13 mouse cellular contexts compared by ENCODE assay signal in the genomic region with DNA sequence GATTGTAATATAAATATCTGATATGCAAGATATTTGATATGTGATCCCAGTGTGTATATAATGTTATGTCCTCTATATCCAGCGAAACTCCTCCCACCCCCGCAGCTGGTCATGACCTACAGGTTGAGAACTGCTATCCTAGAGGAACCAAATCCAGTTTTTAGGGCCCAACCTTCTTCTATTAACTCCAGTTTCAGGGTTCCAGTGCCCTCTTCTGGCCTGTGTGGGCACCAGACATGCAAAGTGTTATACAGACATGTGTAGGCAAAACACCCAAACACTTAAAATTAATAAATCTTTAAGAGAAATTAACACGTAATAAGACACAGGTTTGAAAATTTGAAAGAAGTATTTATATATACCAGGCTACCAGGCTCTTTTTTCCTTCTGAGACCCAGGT. TPM values are rescaled to one million over a fixed set of nuclear protein-coding genes. Genes with fewer than 3 reads are reported as not detected.
DNase-seq lines count a peak whose midpoint lies in the region; ATAC-seq and TF ChIP-seq lines count a peak whose summit lies in the region.
"Had no signal": no experiment of that assay in that cellular context is flagged by ENCODE, and none has a peak within 500 bp of the region (broad histone marks: within the 10 kb centered on the region; RNA-seq: fewer than 3 reads in every experiment).

No protein-coding gene starts in this region.

- DNase-seq in embryonic facial prominence, embryonic 11.5 days (ENCODE audit: low spot score) = peak; percentile 4
- DNase-seq in embryonic facial prominence, embryonic 10.5 days (ENCODE audit: low spot score) = no peak
- DNase-seq in liver, adult 2 months (ENCODE audit: extremely low read depth, low read depth, low spot score) = peak; percentile 49
- no peak for DNase-seq in liver
- DNase-seq in MEL (ENCODE audit: low read depth, low spot score) = peak; percentile 41
- no peak for DNase-seq in testis, postnatal 10 days (ENCODE audit: low spot score)
- DNase-seq: kidney, adult 18-20 months had no signal

- peaks cover 3% of the 10 kb centered on the region; the same call in 1 of the 2 replicates for H3K36me3 ChIP-seq in embryonic facial prominence, embryonic 11.5 days (replicated peaks; ENCODE audit: control insufficient read depth, insufficient read depth, low read depth, low read length)
- peaks cover 84% of the 10 kb centered on the region for H3K36me3 ChIP-seq in embryonic facial prominence, embryonic 10.5 days (replicated peaks)
- peaks cover 13% of the 10 kb centered on the region for H3K36me3 ChIP-seq in liver, adult 2 months (ENCODE audit: control insufficient read depth, insufficient read depth, low read length)
- peaks cover 15 to 27% of the 10 kb centered on the region in 2 experiments for H3K36me3 ChIP-seq in MEL (ENCODE audit: control insufficient read depth in 1 of 2, insufficient read depth in 2 of 2, low read length in 2 of 2)

- TF ChIP-seq CTCF in liver, adult 2 months (IDR thresholded peaks at IDR 0.05; ENCODE audit: low read depth, low read length) = peak; percentile 38; the same call in 1 of the 2 replicates
- TF ChIP-seq CTCF in MEL (IDR thresholded peaks at IDR 0.05 in 2 of 3, conservative IDR thresholded peaks at IDR 0.05 in 1 of 3; ENCODE audit: control insufficient read depth in 1 of 3, insufficient read depth in 1 of 3, low read depth in 2 of 3, low read length in 3 of 3, poor library complexity in 1 of 3, severe bottlenecking in 1 of 3) = peak; percentile 14 to 47 (median 44); a peak in 5 of 6 replicates

- peak; percentile 6; the same call in 1 of the 2 replicates for TF ChIP-seq RAD21 in MEL (IDR thresholded peaks at IDR 0.05; ENCODE audit: low read depth, low read length)

- no peak for TF ChIP-seq POLR2A in liver, adult 2 months (IDR thresholded peaks at IDR 0.05; ENCODE audit: extremely low read depth, insufficient read depth, low read length)
- TF ChIP-seq POLR2A in MEL (IDR thresholded peaks at IDR 0.05; ENCODE audit: control insufficient read depth in 1 of 2, insufficient read depth in 1 of 2, low read depth in 1 of 2, low read length in 2 of 2, poor library complexity in 1 of 2) = no peak

- no peak overlapping the region for H3K27ac ChIP-seq in embryonic facial prominence, embryonic 11.5 days (replicated peaks; ENCODE audit: low read depth, low read length)
- no peak overlapping the region for H3K27ac ChIP-seq in embryonic facial prominence, embryonic 10.5 days (replicated peaks)
- H3K27ac ChIP-seq in liver, adult 2 months (replicated peaks; ENCODE audit: insufficient read depth, low read depth, low read length) = no peak overlapping the region
- no peak overlapping the region for H3K27ac ChIP-seq in MEL (ENCODE audit: control insufficient read depth, low read depth, low read length)
- H3K27ac ChIP-seq: forebrain, embryonic 10.5 days; liver, embryonic 15.5 days; midbrain, embryonic 12.5 days had no signal

- H3K79me2 ChIP-seq in liver, adult 2 months (ENCODE audit: control insufficient read depth, insufficient read depth, low read length) = peaks cover 47% of the 10 kb centered on the region
- peaks cover 65% of the 10 kb centered on the region for H3K79me2 ChIP-seq in MEL (ENCODE audit: control insufficient read depth, insufficient read depth, low read length, poor library complexity)

- H3K9me3 ChIP-seq in embryonic facial prominence, embryonic 11.5 days (replicated peaks; ENCODE audit: control insufficient read depth, low read length) = no peaks in the 10 kb centered on the region
- H3K9me3 ChIP-seq in embryonic facial prominence, embryonic 10.5 days = no peaks in the 10 kb centered on the region
- no peaks in the 10 kb centered on the region for H3K9me3 ChIP-seq in MEL (replicated peaks; ENCODE audit: insufficient read depth, low read length)
- H3K9me3 ChIP-seq: forebrain, embryonic 10.5 days; liver, embryonic 15.5 days; midbrain, embryonic 12.5 days had no signal

- 96% methylated on average over 3 of the region's 3 CpGs for WGBS in embryonic facial prominence, embryonic 11.5 days
- WGBS in embryonic facial prominence, embryonic 10.5 days = 94% methylated on average over 3 of the region's 3 CpGs
- 77% methylated on average over 3 of the region's 3 CpGs for WGBS in liver, adult 2 months

- H3K4me2 ChIP-seq in embryonic facial prominence, embryonic 11.5 days (ENCODE audit: low read depth, low read length) = no peak overlapping the region
- H3K4me2 ChIP-seq: liver, embryonic 15.5 days; midbrain, embryonic 12.5 days had no signal

- no peak overlapping the region for H3K9ac ChIP-seq in embryonic facial prominence, embryonic 11.5 days (replicated peaks; ENCODE audit: low read length)
- no peak overlapping the region for H3K9ac ChIP-seq in liver, adult 2 months (ENCODE audit: low read depth, low read length)
- no peak overlapping the region for H3K9ac ChIP-seq in MEL (ENCODE audit: control insufficient read depth, low read depth, low read length, poor library complexity, severe bottlenecking)
- H3K9ac ChIP-seq: liver, embryonic 15.5 days; midbrain, embryonic 12.5 days had no signal

- no peaks in the 10 kb centered on the region for H3K4me1 ChIP-seq in embryonic facial prominence, embryonic 11.5 days (ENCODE audit: control insufficient read depth, insufficient read depth, low read length)
- 0 out of 2 replicates have a peak, but pooled peaks cover 2% of the 10 kb centered on the region for H3K4me1 ChIP-seq in embryonic facial prominence, embryonic 10.5 days
- peaks cover 38% of the 10 kb centered on the region for H3K4me1 ChIP-seq in liver, adult 2 months (ENCODE audit: control insufficient read depth, insufficient read depth, low read length)
- H3K4me1 ChIP-seq in MEL (ENCODE audit: control insufficient read depth in 1 of 2, insufficient read depth in 2 of 2, low read length in 2 of 2) = no peaks in the 10 kb centered on the region; a peak in 1 of 4 replicates
- H3K4me1 ChIP-seq: forebrain, embryonic 10.5 days; midbrain, embryonic 12.5 days had no signal

- no peak for ATAC-seq in embryonic facial prominence, embryonic 11.5 days (replicated peaks; ENCODE audit: insufficient number of reproducible peaks, low FRiP score, low TSS enrichment, low read depth)
- ATAC-seq in megakaryocyte progenitor cell, adult 5-6 weeks (replicated peaks; ENCODE audit: poor library complexity) = peak; percentile 42
- ATAC-seq in frontal cortex, adult (ENCODE audit: low TSS enrichment) = no peak

- no peaks in the 10 kb centered on the region for H3K27me3 ChIP-seq in embryonic facial prominence, embryonic 11.5 days (ENCODE audit: control insufficient read depth, insufficient read depth, low read length)
- no peaks in the 10 kb centered on the region for H3K27me3 ChIP-seq in embryonic facial prominence, embryonic 10.5 days (replicated peaks; ENCODE audit: low read depth, poor library complexity, severe bottlenecking)
- no peaks in the 10 kb centered on the region for H3K27me3 ChIP-seq in liver, adult 2 months (ENCODE audit: control insufficient read depth, insufficient read depth, low read length)
- H3K27me3 ChIP-seq in MEL (ENCODE audit: control insufficient read depth in 1 of 2, insufficient read depth in 2 of 2, low read length in 2 of 2) = no peaks in the 10 kb centered on the region
- H3K27me3 ChIP-seq: liver, embryonic 15.5 days; midbrain, embryonic 12.5 days had no signal

- H3K4me3 ChIP-seq in embryonic facial prominence, embryonic 11.5 days (ENCODE audit: low read depth, low read length) = no peak overlapping the region
- H3K4me3 ChIP-seq in embryonic facial prominence, embryonic 10.5 days = no peak overlapping the region
- H3K4me3 ChIP-seq in liver, adult 2 months (ENCODE audit: insufficient read depth, low read depth, low read length) = no peak overlapping the region
- no peak overlapping the region for H3K4me3 ChIP-seq in MEL (ENCODE audit: control insufficient read depth in 1 of 2, insufficient read depth in 1 of 2, low read depth in 2 of 2, low read length in 2 of 2)
- H3K4me3 ChIP-seq: forebrain, embryonic 10.5 days; liver, embryonic 15.5 days; midbrain, embryonic 12.5 days had no signal

- TF ChIP-seq EP300 in MEL (IDR thresholded peaks at IDR 0.05; ENCODE audit: low read depth in 1 of 2, low read length in 2 of 2) = no peak

RNA-seq across cellular contexts. Expression of a gene that starts 11.6 kb away (rescaled TPM):
- 20.6 and 25.4 TPM in 2 replicates for polyA plus RNA-seq in embryonic facial prominence, embryonic 11.5 days (2014; fragmentation: Nextera tagmentation; extraction: Ambion mirVana)
- polyA plus RNA-seq in embryonic facial prominence, embryonic 10.5 days (2016; fragmentation: Nextera tagmentation; extraction: Ambion mirVana) = 14.4 and 14.7 TPM in 2 replicates
- total RNA-seq in liver, adult 2 months (2014; rRNA removed) = 17.7 and 17.9 TPM in 2 replicates
- 35.2 and 41.2 TPM in 2 replicates for polyA plus RNA-seq in liver, adult 2 months (2012; rRNA removed)
- total RNA-seq in MEL (2012; rRNA removed) = 3.4 and 4.9 TPM in 2 replicates
- 1 to 10 TPM in 1 of 2 experiments, not detected in 1; 7.0 TPM for polyA plus RNA-seq in MEL (2012; ENCODE audit: insufficient read depth in 1 of 2, insufficient read length in 2 of 2, low read depth in 1 of 2, low replicate concordance in 2 of 2, missing spikeins in 1 of 2)
- 12.8 and 13.2 TPM in 2 replicates for total RNA-seq in megakaryocyte progenitor cell, adult 5-6 weeks (2015)
- total RNA-seq in megakaryocyte progenitor cell, adult 5-6 weeks (2017) = 4.1 and 8.7 TPM in 2 replicates

RNA-seq across cellular contexts. Expression of a gene that starts 11.6 kb away (rescaled TPM):
- 282 and 303 TPM in 2 replicates for polyA plus RNA-seq in embryonic facial prominence, embryonic 11.5 days (2014; fragmentation: Nextera tagmentation; extraction: Ambion mirVana)
- polyA plus RNA-seq in embryonic facial prominence, embryonic 10.5 days (2016; fragmentation: Nextera tagmentation; extraction: Ambion mirVana) = 240 and 243 TPM in 2 replicates
- 123 TPM in 2 replicates for total RNA-seq in liver, adult 2 months (2014; rRNA removed)
- 64.7 and 82.8 TPM in 2 replicates for polyA plus RNA-seq in liver, adult 2 months (2012; rRNA removed)
- total RNA-seq in MEL (2012; rRNA removed) = 80.9 and 83.1 TPM in 2 replicates
- polyA plus RNA-seq in MEL (2012; ENCODE audit: insufficient read depth in 1 of 2, insufficient read length in 2 of 2, low read depth in 1 of 2, low replicate concordance in 2 of 2, missing spikeins in 1 of 2) = 100 to 1,000 TPM in 1 of 2 experiments, not detected in 1; 241 TPM
- 261 and 298 TPM in 2 replicates for total RNA-seq in megakaryocyte progenitor cell, adult 5-6 weeks (2015)
- 265 and 283 TPM in 2 replicates for total RNA-seq in megakaryocyte progenitor cell, adult 5-6 weeks (2017)

RNA-seq across cellular contexts. Expression of a gene that starts 20.9 kb away (rescaled TPM):
- polyA plus RNA-seq in embryonic facial prominence, embryonic 11.5 days (2014; fragmentation: Nextera tagmentation; extraction: Ambion mirVana) = 14.6 and 16.4 TPM in 2 replicates
- polyA plus RNA-seq in embryonic facial prominence, embryonic 10.5 days (2016; fragmentation: Nextera tagmentation; extraction: Ambion mirVana) = 35.9 and 40.8 TPM in 2 replicates
- total RNA-seq in liver, adult 2 months (2014; rRNA removed) = 65.5 and 66.6 TPM in 2 replicates
- 45.8 and 54.5 TPM in 2 replicates for polyA plus RNA-seq in liver, adult 2 months (2012; rRNA removed)
- 0.15 and 0.26 TPM in 2 replicates for total RNA-seq in MEL (2012; rRNA removed)
- polyA plus RNA-seq in MEL (2012; ENCODE audit: insufficient read depth in 1 of 2, insufficient read length in 2 of 2, low read depth in 1 of 2, low replicate concordance in 2 of 2, missing spikeins in 1 of 2) = under 1 TPM in 1 of 2 experiments, not detected in 1; 0.58 TPM
- total RNA-seq in megakaryocyte progenitor cell, adult 5-6 weeks (2015) = 0.37 and 0.85 TPM in 2 replicates
- total RNA-seq in megakaryocyte progenitor cell, adult 5-6 weeks (2017) = 1.1 and 1.2 TPM in 2 replicates
- total RNA-seq: common myeloid progenitor, adult 5-6 weeks had no signal

RNA-seq across cellular contexts. Expression of a gene that starts 21.1 kb away (rescaled TPM):
- polyA plus RNA-seq in embryonic facial prominence, embryonic 11.5 days (2014; fragmentation: Nextera tagmentation; extraction: Ambion mirVana) = 888 and 899 TPM in 2 replicates
- 810 and 843 TPM in 2 replicates for polyA plus RNA-seq in embryonic facial prominence, embryonic 10.5 days (2016; fragmentation: Nextera tagmentation; extraction: Ambion mirVana)
- total RNA-seq in liver, adult 2 months (2014; rRNA removed) = 5,129 and 5,348 TPM in 2 replicates
- 8,357 and 9,405 TPM in 2 replicates for polyA plus RNA-seq in liver, adult 2 months (2012; rRNA removed)
- total RNA-seq in MEL (2012; rRNA removed) = 1,163 and 1,351 TPM in 2 replicates
- 1,000 to 10,000 TPM; 1,085 to 1,266 TPM for polyA plus RNA-seq in MEL (2012; ENCODE audit: insufficient read depth in 1 of 2, insufficient read length in 2 of 2, low read depth in 1 of 2, low replicate concordance in 2 of 2, missing spikeins in 1 of 2)
- 2,374 and 2,432 TPM in 2 replicates for total RNA-seq in megakaryocyte progenitor cell, adult 5-6 weeks (2015)
- 1,500 and 1,804 TPM in 2 replicates for total RNA-seq in megakaryocyte progenitor cell, adult 5-6 weeks (2017)

RNA-seq across cellular contexts. Expression of a gene that starts 27.3 kb away (rescaled TPM):
- polyA plus RNA-seq in embryonic facial prominence, embryonic 11.5 days (2014; fragmentation: Nextera tagmentation; extraction: Ambion mirVana) = 48.4 TPM in 2 replicates
- polyA plus RNA-seq in embryonic facial prominence, embryonic 10.5 days (2016; fragmentation: Nextera tagmentation; extraction: Ambion mirVana) = 38.3 and 39.3 TPM in 2 replicates
- 5.8 and 9.0 TPM in 2 replicates for total RNA-seq in liver, adult 2 months (2014; rRNA removed)
- 15.9 and 21.2 TPM in 2 replicates for polyA plus RNA-seq in liver, adult 2 months (2012; rRNA removed)
- total RNA-seq in MEL (2012; rRNA removed) = 1.6 and 2.0 TPM in 2 replicates
- polyA plus RNA-seq in MEL (2012; ENCODE audit: insufficient read depth in 1 of 2, insufficient read length in 2 of 2, low read depth in 1 of 2, low replicate concordance in 2 of 2, missing spikeins in 1 of 2) = 1 to 10 TPM in 1 of 2 experiments, not detected in 1; 4.7 TPM
- total RNA-seq in megakaryocyte progenitor cell, adult 5-6 weeks (2015) = 9.0 and 10.5 TPM in 2 replicates
- 3.2 and 4.7 TPM in 2 replicates for total RNA-seq in megakaryocyte progenitor cell, adult 5-6 weeks (2017)

Comparison
In these comparisons a context has a peak if more than half of its experiments do, and no peak if none do; other contexts are left out.
1. DNase-seq: peak in embryonic facial prominence, embryonic 11.5 days (single experiment), liver, adult 2 months (single experiment) and MEL (single experiment); none in embryonic facial prominence, embryonic 10.5 days (single experiment), liver (single experiment) and testis, postnatal 10 days (single experiment).